9 mouse cellular contexts compared by ENCODE assay signal in the genomic region with DNA sequence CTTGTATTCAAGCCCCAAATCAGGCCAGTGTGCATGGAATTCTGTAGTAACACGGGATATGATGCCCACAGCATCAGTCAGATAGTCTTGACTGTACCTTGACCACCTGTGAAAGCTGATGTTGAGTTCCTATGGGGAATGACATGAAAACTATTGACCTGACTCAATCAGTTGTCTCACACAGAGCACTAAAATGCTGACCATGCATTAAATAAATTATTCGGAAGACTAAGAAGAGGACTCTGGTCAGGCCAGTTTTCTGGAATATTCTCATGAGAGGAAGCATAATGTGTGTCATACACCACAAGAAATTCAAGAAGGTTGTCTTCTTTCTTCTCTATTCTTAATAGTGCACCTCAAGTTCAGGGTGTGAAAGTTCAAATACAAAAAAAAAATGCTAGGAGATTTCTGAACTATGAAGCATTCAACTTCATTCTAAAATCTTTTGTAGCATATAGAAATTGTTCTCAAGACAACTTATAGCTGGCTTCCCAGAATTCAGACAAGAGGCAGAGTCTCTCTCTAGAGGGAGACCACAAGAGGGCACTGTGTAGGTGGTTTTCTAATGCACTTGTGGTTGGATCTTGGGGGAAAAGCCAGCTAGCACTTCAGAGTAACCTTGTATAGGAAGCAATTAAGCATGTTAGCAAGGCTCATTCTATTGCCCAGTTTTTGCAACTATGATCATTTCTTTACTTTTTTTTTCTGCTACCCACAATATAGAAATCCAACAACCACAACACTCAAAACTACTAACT.
A peak's percentile ranks its signal among the peaks of the same experiment; 100 is the strongest.
DNase-seq lines count a peak whose midpoint lies in the region; ATAC-seq and TF ChIP-seq lines count a peak whose summit lies in the region.
"Had no signal": no experiment of that assay in that cellular context is flagged by ENCODE, and none has a peak within 500 bp of the region (broad histone marks: within the 10 kb centered on the region; RNA-seq: fewer than 3 reads in every experiment).

No protein-coding gene starts in this region.

- H3K4me3 ChIP-seq in forebrain, embryonic 14.5 days (ENCODE audit: low read depth, low read length) = no peak overlapping the region
- no peak overlapping the region for H3K4me3 ChIP-seq in forebrain, embryonic 15.5 days
- no peak overlapping the region for H3K4me3 ChIP-seq in liver, postnatal 0 days (ENCODE audit: low read depth, low read length)
- H3K4me3 ChIP-seq in liver, embryonic 11.5 days (ENCODE audit: low read depth, low read length) = no peak overlapping the region
- H3K4me3 ChIP-seq: limb, embryonic 13.5 days had no signal

- ATAC-seq in forebrain, embryonic 14.5 days = 0 out of 2 replicates have a peak, but pooled peaks have one; percentile 32
- ATAC-seq in forebrain, embryonic 15.5 days (replicated peaks) = no peak
- no peak for ATAC-seq in liver, postnatal 0 days
- no peak for ATAC-seq in liver, embryonic 11.5 days (replicated peaks; ENCODE audit: low FRiP score)

- DNase-seq in forebrain, embryonic 14.5 days (ENCODE audit: low spot score) = peak; percentile 75
- no peak for DNase-seq in liver, postnatal 0 days
- DNase-seq in liver, embryonic 11.5 days (ENCODE audit: low spot score) = no peak
- DNase-seq in brain, adult 2 months (ENCODE audit: low read depth, low spot score) = peak; percentile 71
- peak; percentile 21 for DNase-seq in lung, postnatal 36 days
- DNase-seq in urinary bladder, postnatal 36 days (ENCODE audit: low spot score in 2 of 2) = no peak
- no peak for DNase-seq in ovary, postnatal 36 days (ENCODE audit: low spot score)

- no peaks in the 10 kb centered on the region for H3K36me3 ChIP-seq in forebrain, embryonic 14.5 days (ENCODE audit: control insufficient read depth, insufficient read depth, low read length)
- no peaks in the 10 kb centered on the region for H3K36me3 ChIP-seq in forebrain, embryonic 15.5 days
- H3K36me3 ChIP-seq in liver, postnatal 0 days (replicated peaks; ENCODE audit: insufficient read depth, low read length) = no peaks in the 10 kb centered on the region
- no peaks in the 10 kb centered on the region for H3K36me3 ChIP-seq in liver, embryonic 11.5 days (ENCODE audit: control insufficient read depth, insufficient read depth, low read length)
- H3K36me3 ChIP-seq: limb, embryonic 13.5 days had no signal

- no peak overlapping the region for H3K4me2 ChIP-seq in forebrain, embryonic 14.5 days (ENCODE audit: low read length)
- H3K4me2 ChIP-seq in forebrain, embryonic 15.5 days (replicated peaks) = no peak overlapping the region
- H3K4me2 ChIP-seq in liver, postnatal 0 days (ENCODE audit: low read depth, low read length) = no peak overlapping the region
- no peak overlapping the region for H3K4me2 ChIP-seq in liver, embryonic 11.5 days
- H3K4me2 ChIP-seq: limb, embryonic 13.5 days had no signal

- no peak for TF ChIP-seq EP300 in liver, postnatal 0 days (IDR thresholded peaks at IDR 0.05; ENCODE audit: low read depth)

- no peak overlapping the region for H3K9ac ChIP-seq in forebrain, embryonic 14.5 days (ENCODE audit: low read length)
- no peak overlapping the region for H3K9ac ChIP-seq in forebrain, embryonic 15.5 days (replicated peaks)
- H3K9ac ChIP-seq in liver, postnatal 0 days (replicated peaks) = no peak overlapping the region
- H3K9ac ChIP-seq in liver, embryonic 11.5 days (ENCODE audit: low read depth, low read length) = no peak overlapping the region
- H3K9ac ChIP-seq: limb, embryonic 13.5 days had no signal

- H3K9me3 ChIP-seq in forebrain, embryonic 14.5 days (replicated peaks; ENCODE audit: control insufficient read depth, low read length) = no peaks in the 10 kb centered on the region
- H3K9me3 ChIP-seq in forebrain, embryonic 15.5 days = no peaks in the 10 kb centered on the region
- H3K9me3 ChIP-seq in liver, postnatal 0 days (ENCODE audit: low read length) = no peaks in the 10 kb centered on the region
- H3K9me3 ChIP-seq in liver, embryonic 11.5 days (ENCODE audit: control insufficient read depth, low read length) = no peaks in the 10 kb centered on the region
- H3K9me3 ChIP-seq: limb, embryonic 13.5 days had no signal

- peak; percentile 20; the same call in 1 of the 2 replicates for TF ChIP-seq CTCF in liver, postnatal 0 days (IDR thresholded peaks at IDR 0.05; ENCODE audit: low read depth)

- H3K27ac ChIP-seq in forebrain, embryonic 14.5 days (ENCODE audit: low read depth, low read length) = no peak overlapping the region
- no peak overlapping the region for H3K27ac ChIP-seq in forebrain, embryonic 15.5 days (replicated peaks)
- no peak overlapping the region for H3K27ac ChIP-seq in liver, postnatal 0 days (ENCODE audit: low read depth)
- no peak overlapping the region for H3K27ac ChIP-seq in liver, embryonic 11.5 days (ENCODE audit: low read depth, low read length)
- H3K27ac ChIP-seq: limb, embryonic 13.5 days had no signal

- H3K27me3 ChIP-seq in forebrain, embryonic 14.5 days (replicated peaks; ENCODE audit: control insufficient read depth, insufficient read depth, low read length) = no peaks in the 10 kb centered on the region
- no peaks in the 10 kb centered on the region for H3K27me3 ChIP-seq in forebrain, embryonic 15.5 days
- no peaks in the 10 kb centered on the region for H3K27me3 ChIP-seq in liver, postnatal 0 days (ENCODE audit: insufficient read depth, low read length)
- no peaks in the 10 kb centered on the region for H3K27me3 ChIP-seq in liver, embryonic 11.5 days (replicated peaks; ENCODE audit: control insufficient read depth, insufficient read depth, low read length)
- H3K27me3 ChIP-seq: limb, embryonic 13.5 days had no signal

- 55% methylated on average over 2 of the region's 2 CpGs for WGBS in forebrain, embryonic 14.5 days
- 59% methylated on average over 2 of the region's 2 CpGs for WGBS in forebrain, embryonic 15.5 days
- WGBS in liver, postnatal 0 days (ENCODE audit: insufficient replicate concordance) = 44% methylated on average over 2 of the region's 2 CpGs
- 49% methylated on average over 2 of the region's 2 CpGs for WGBS in liver, embryonic 11.5 days

- H3K4me1 ChIP-seq in forebrain, embryonic 14.5 days (ENCODE audit: control insufficient read depth, insufficient read depth, low read length) = no peaks in the 10 kb centered on the region
- H3K4me1 ChIP-seq in forebrain, embryonic 15.5 days = no peaks in the 10 kb centered on the region
- H3K4me1 ChIP-seq in liver, postnatal 0 days (ENCODE audit: insufficient read depth) = no peaks in the 10 kb centered on the region
- no peaks in the 10 kb centered on the region for H3K4me1 ChIP-seq in liver, embryonic 11.5 days (replicated peaks; ENCODE audit: control insufficient read depth, insufficient read depth, low read length)
- H3K4me1 ChIP-seq: limb, embryonic 13.5 days had no signal

Comparison
In these comparisons a context has a peak if more than half of its experiments do, and no peak if none do; other contexts are left out.
1. DNase-seq: peak in forebrain, embryonic 14.5 days (single experiment), brain, adult 2 months (single experiment) and lung, postnatal 36 days (single experiment); none in liver, postnatal 0 days (single experiment), liver, embryonic 11.5 days (single experiment), urinary bladder, postnatal 36 days (0 of 2) and ovary, postnatal 36 days (single experiment).